Mouse (Mus musculus) liver, adult 2 months (tissue): Measurements from ENCODE around the gene Gm5737. TPM values are rescaled to one million over a fixed set of nuclear protein-coding genes. Genes with fewer than 3 reads are reported as not detected.

Experiments
- DNase-seq: peaks from one replicate; pipeline ENCODE4 v3.0.0-alpha.2; 2011; ENCODE audit warnings: low read depth, low spot score; ENCODE audit errors: extremely low read depth
- H3K27ac ChIP-seq: fragments of 200-500 bp; replicated peaks from 2 replicates; pipeline ENCODE4 v1.5.1; 2012; ENCODE audit warnings: low read depth, mild to moderate bottlenecking, control low read depth, inconsistent platforms, low read length; ENCODE audit not compliant: insufficient read depth
- H3K27me3 ChIP-seq: fragments of 200-500 bp; 2 replicates; pipeline ENCODE4 v1.6.1; 2012; ENCODE audit warnings: mild to moderate bottlenecking, moderate library complexity, low read length, inconsistent platforms; ENCODE audit not compliant: control insufficient read depth, insufficient read depth
- H3K36me3 ChIP-seq: fragments of 200-500 bp; 2 replicates; pipeline ENCODE4 v1.6.1; 2012; ENCODE audit warnings: low read length, inconsistent platforms; ENCODE audit not compliant: control insufficient read depth, insufficient read depth
- H3K4me1 ChIP-seq: fragments of 200-500 bp; 2 replicates; pipeline ENCODE4 v1.6.1; 2011; ENCODE audit warnings: low read length; ENCODE audit not compliant: control insufficient read depth, insufficient read depth
- H3K4me3 ChIP-seq: fragments of 200-500 bp; 2 replicates; pipeline ENCODE4 v1.5.1; 2011; ENCODE audit warnings: low read depth, mild to moderate bottlenecking, control low read depth, low read length, moderate library complexity; ENCODE audit not compliant: insufficient read depth
- H3K79me2 ChIP-seq: fragments of 200-500 bp; 2 replicates; pipeline ENCODE4 v1.6.1; 2012; ENCODE audit warnings: inconsistent platforms, mild to moderate bottlenecking, low read length, moderate library complexity; ENCODE audit not compliant: control insufficient read depth, insufficient read depth
- H3K9ac ChIP-seq: fragments of 200-500 bp; 2 replicates; pipeline ENCODE4 v1.6.1; 2012; ENCODE audit warnings: low read depth, mild to moderate bottlenecking, control low read depth, inconsistent platforms, low read length
- CTCF ChIP-seq: fragments of 200-500 bp; IDR thresholded peaks from 2 replicates; pipeline ENCODE4 v1.5.1; 2011; ENCODE audit warnings: low read depth, low read length, control low read depth
- POLR2A ChIP-seq: fragments of 200-500 bp; IDR thresholded peaks from 2 replicates; pipeline ENCODE4 v1.6.1; 2011; ENCODE audit warnings: low read length, control low read depth; ENCODE audit not compliant: insufficient read depth; ENCODE audit errors: extremely low read depth
- WGBS: fragments of 180-500 bp; shearing (Covaris S2); methylation state at CpG from one replicate; pipeline ENCODE4 v1.1.7; 2018; 5-methylcytosine and 5-hydroxymethylcytosine counted together
- polyA plus RNA-seq: library from polyadenylated mRNA; depleted of rRNA; stranded (reverse); fragments of >200 nt; gene quantifications from 2 replicates; pipeline ENCODE4 v1.2.3, GENCODE M21; 2012
- total RNA-seq: library from RNA; depleted of rRNA; stranded (reverse); fragments of >200 nt; gene quantifications from 2 replicates; pipeline ENCODE4 v1.2.3, GENCODE M21; 2014

Gene Gm5737
- total and polyA plus RNA-seq, 2 experiments, result not detected

GRCm38 (mm10) chr7:120843852-120844435 is 31.8 kb downstream of the Gm5737 start:
- H3K9ac ChIP-seq, result peak overlapping the region; percentile 80
- H3K27me3 ChIP-seq, result no peaks in the 10 kb centered on the region
- H3K27ac ChIP-seq, result no peak overlapping the region
- WGBS, result 51% methylated on average over 16 of the region's 16 CpGs
- TF ChIP-seq POLR2A (no peak), CTCF (no peak)
- H3K79me2 ChIP-seq, result no peaks in the 10 kb centered on the region
- no peaks in the 10 kb centered on the region for H3K36me3 ChIP-seq
- H3K4me1 ChIP-seq, result peaks cover 13% of the 10 kb centered on the region
- no peak for DNase-seq
- peak overlapping the region; percentile 73; the same call in 1 of the 2 replicates for H3K4me3 ChIP-seq

DNA sequence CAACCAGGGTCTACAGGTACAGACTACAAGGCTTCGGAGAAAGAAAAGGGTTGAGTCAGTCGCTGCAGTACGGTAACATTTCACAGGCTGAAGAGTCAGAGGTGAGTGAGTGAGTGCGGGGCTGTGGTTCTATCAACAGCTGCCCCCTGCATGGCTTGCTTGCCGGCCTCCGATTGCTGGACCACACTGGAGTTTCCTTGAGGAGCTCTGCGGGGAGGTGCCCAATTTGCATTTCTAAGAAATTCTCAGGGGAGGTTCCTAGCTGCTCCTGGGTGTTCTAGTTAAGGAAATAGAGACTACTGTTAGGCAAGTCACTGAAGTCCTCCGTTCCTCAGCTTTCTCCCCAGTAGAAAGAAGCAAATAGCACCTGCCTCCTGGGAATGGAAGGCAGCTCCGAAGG is 32.5 kb downstream of the Gm5737 start:
- Histone ChIP-seq H3K79me2 (no peaks in the 10 kb centered on the region), H3K36me3 (no peaks in the 10 kb centered on the region), H3K4me3 (no peak overlapping the region), H3K9ac (no peak overlapping the region), H3K27me3 (no peaks in the 10 kb centered on the region), H3K27ac (no peak overlapping the region), H3K4me1 (peaks cover 13% of the 10 kb centered on the region)
- WGBS, result 94% methylated on average over 9 of the region's 9 CpGs
- DNase-seq, result no peak
- TF ChIP-seq POLR2A, result no peak
- TF ChIP-seq CTCF, result no peak

DNA sequence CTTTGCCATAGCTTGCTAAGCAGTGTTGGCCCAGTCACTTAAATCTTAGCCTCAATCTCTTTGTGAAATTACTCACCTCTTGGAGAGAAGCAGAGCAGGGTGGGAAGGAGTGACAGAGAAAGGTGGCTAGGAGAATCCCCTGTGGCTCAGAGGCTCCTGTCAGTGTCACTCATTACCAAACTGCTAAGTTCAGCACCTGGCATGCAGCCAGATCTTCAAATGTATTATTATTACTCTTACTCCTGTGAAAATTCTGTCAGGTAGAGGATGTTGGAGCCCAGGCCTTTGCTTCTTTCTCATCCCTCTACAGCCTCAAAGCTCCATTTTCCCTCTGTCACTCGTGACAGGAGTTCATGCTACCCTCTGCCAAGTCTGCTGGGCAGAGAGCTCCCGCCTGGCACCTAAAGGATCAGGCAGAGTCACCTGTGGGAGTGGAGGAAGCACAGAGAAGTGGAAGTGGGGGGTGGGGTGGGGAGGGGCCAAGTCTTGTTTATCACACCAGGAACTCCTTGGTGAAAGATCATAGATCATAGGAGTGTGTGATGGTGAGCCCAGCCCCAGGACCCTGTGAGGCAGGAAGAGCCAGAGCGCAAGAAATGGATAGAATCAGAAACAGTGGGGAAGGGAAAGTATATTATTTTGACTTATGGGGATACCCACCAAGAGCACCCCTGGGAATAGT is 36.8 kb downstream of the Gm5737 start:
- H3K4me3 ChIP-seq, result no peak overlapping the region
- WGBS, result 64% methylated on average over 3 of the region's 3 CpGs
- DNase-seq, result no peak
- no peaks in the 10 kb centered on the region for H3K27me3 ChIP-seq
- peaks cover 27% of the 10 kb centered on the region for H3K4me1 ChIP-seq
- H3K36me3 ChIP-seq, result no peaks in the 10 kb centered on the region
- H3K9ac ChIP-seq, result no peak overlapping the region
- no peaks in the 10 kb centered on the region; the same call in 1 of the 2 replicates for H3K79me2 ChIP-seq
- TF ChIP-seq CTCF (no peak), POLR2A (no peak)
- no peak overlapping the region for H3K27ac ChIP-seq

DNA sequence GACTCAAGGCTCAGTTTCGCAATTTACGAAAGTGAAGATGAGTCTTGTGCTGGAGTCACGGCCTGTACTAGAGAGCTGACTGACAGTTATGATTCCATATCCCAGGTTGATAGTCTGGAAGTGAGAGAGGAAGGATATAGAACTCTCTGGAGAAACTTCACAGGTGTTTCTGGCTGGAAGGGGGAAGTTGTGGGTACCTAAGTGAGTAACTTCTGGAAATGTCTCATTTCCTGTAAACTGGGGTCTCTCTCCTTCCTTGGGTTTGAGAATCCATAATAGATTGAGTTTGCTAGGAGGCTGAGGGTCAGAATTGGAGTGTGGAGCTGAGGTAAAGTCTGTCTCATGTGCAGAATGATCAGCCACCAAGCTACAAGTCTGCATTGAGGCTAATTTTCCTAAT is 38.0 kb downstream of the Gm5737 start:
- H3K79me2 ChIP-seq, result peaks cover under 1% of the 10 kb centered on the region; the same call in 1 of the 2 replicates
- H3K27ac ChIP-seq, result no peak overlapping the region
- peaks cover 27% of the 10 kb centered on the region for H3K4me1 ChIP-seq
- TF ChIP-seq CTCF (no peak), POLR2A (no peak)
- H3K36me3 ChIP-seq, result no peaks in the 10 kb centered on the region
- no peaks in the 10 kb centered on the region for H3K27me3 ChIP-seq
- no peak overlapping the region for H3K9ac ChIP-seq
- no peak for DNase-seq
- no peak overlapping the region for H3K4me3 ChIP-seq
- WGBS, result 71% methylated on average over 3 of the region's 3 CpGs

GRCm38 (mm10) chr7:120859854-120860253 is 47.7 kb downstream of the Gm5737 start:
- Histone ChIP-seq H3K4me1 (no peaks in the 10 kb centered on the region; the same call in 1 of the 2 replicates), H3K27ac (no peak overlapping the region), H3K9ac (no peak overlapping the region), H3K27me3 (no peaks in the 10 kb centered on the region), H3K4me3 (no peak overlapping the region), H3K36me3 (peaks cover 2% of the 10 kb centered on the region; the same call in 1 of the 2 replicates), H3K79me2 (peaks cover 10% of the 10 kb centered on the region; the same call in 1 of the 2 replicates)
- 64% methylated on average over 11 of the region's 11 CpGs for WGBS
- TF ChIP-seq CTCF, result no peak
- no peak for TF ChIP-seq POLR2A
- no peak for DNase-seq
